Mouse (Mus musculus) small intestine, adult 2 months (tissue): ENCODE measurements around the gene Robo1.

Source experiments
- CTCF ChIP-seq: fragments of 200-500 bp; IDR thresholded peaks from 2 replicates; pipeline ENCODE4 v1.5.1; 2012; ENCODE audit warnings: low read depth, mild to moderate bottlenecking, control low read depth, inconsistent platforms, low read length, moderate library complexity, mixed read lengths; ENCODE audit not compliant: insufficient replicate concordance, insufficient read length; ENCODE audit errors: extremely low read depth
- POLR2A ChIP-seq: fragments of 200-500 bp; IDR thresholded peaks from 2 replicates; pipeline ENCODE4 v1.6.1; 2012; ENCODE audit warnings: low read depth, mild to moderate bottlenecking, control low read depth, inconsistent platforms, low read length, moderate library complexity

DNA sequence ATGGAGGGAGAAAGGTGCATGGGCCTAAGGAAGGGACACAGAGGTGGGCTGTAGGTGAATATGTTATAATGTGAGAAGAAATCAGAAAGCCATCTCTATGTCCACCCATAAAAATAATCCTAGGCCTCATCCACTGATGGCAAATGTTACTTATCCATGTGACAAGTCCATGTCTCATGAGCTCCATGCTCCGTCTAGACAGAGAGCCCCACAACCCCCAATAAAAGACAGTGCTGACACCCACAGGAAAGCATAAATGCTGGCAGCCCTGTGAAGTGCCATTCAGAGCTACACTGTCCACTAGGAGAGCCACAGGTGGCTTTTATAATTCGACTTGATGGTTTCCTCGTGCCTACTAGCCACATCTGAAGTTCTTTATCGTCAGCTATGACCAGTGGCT is 694.6 kb downstream of the Robo1 start:
- no peak for TF ChIP-seq POLR2A
- no peak for TF ChIP-seq CTCF
